Mouse (Mus musculus) liver, embryonic 14.5 days (tissue): ENCODE data around the gene Rbms3. TPM values are rescaled to one million over a fixed set of nuclear protein-coding genes. Genes with fewer than 3 reads are reported as not detected.

Source experiments
- ATAC-seq: fragments of 200-750 bp; cut with Nextera tagmentation; 2 replicates; pipeline ENCODE4 v1.8.0; 2017; ENCODE audit warnings: moderate number of reproducible peaks, mild to moderate bottlenecking, moderate library complexity; ENCODE audit not compliant: insufficient read depth
- DNase-seq, 3 experiments: peaks; one replicate each; pipeline ENCODE4 v3.0.0-alpha.2; 2012 to 2013; ENCODE audit warnings: low read depth in 3 of 3, low spot score in 3 of 3
- H3K27ac ChIP-seq: fragments of 300-500 bp; sonication (generic); 2 replicates; pipeline ENCODE4 v1.5.1; 2014; ENCODE audit warnings: moderate library complexity, mild to moderate bottlenecking, control low read depth, inconsistent platforms
- H3K27me3 ChIP-seq: fragments of 300-500 bp; sonication (generic); 2 replicates; pipeline ENCODE4 v1.6.1; 2014; ENCODE audit warnings: mild to moderate bottlenecking, low read length, moderate library complexity; ENCODE audit not compliant: control insufficient read depth, insufficient read depth
- H3K36me3 ChIP-seq: fragments of 300-500 bp; sonication (generic); replicated peaks from 2 replicates; pipeline ENCODE4 v1.6.1; 2014; ENCODE audit warnings: low read depth; ENCODE audit not compliant: control insufficient read depth, insufficient read depth
- H3K4me1 ChIP-seq, 2 experiments: fragments of 200-500 bp in 1 of 2; fragments of 300-500 bp in 1 of 2; sonication (generic) in 1 of 2; replicated peaks; 2 replicates each; pipeline ENCODE4 v1.6.1; 2012 to 2014; ENCODE audit warnings: antibody characterized with exemption in 1 of 2, inconsistent platforms in 1 of 2, low read length in 1 of 2; ENCODE audit not compliant: control insufficient read depth in 2 of 2, insufficient read depth in 2 of 2
- H3K4me2 ChIP-seq: fragments of 300-500 bp; sonication (generic); 2 replicates; pipeline ENCODE4 v1.6.1; 2014; ENCODE audit warnings: low read depth, mild to moderate bottlenecking, control low read depth, moderate library complexity
- H3K4me3 ChIP-seq, 2 experiments: fragments of 200-500 bp in 1 of 2; fragments of 300-500 bp in 1 of 2; sonication (generic) in 1 of 2; 2 replicates each; pipeline ENCODE4 v1.5.1; 2012 to 2014; ENCODE audit warnings: low read depth in 2 of 2, low read length in 2 of 2, mild to moderate bottlenecking in 2 of 2, control low read depth in 1 of 2, inconsistent platforms in 1 of 2, moderate library complexity in 1 of 2; ENCODE audit not compliant: insufficient read depth in 1 of 2
- H3K9ac ChIP-seq: fragments of 300-500 bp; sonication (generic); replicated peaks from 2 replicates; pipeline ENCODE4 v1.6.1; 2014; ENCODE audit warnings: mild to moderate bottlenecking, control low read depth, moderate library complexity
- H3K9me3 ChIP-seq: fragments of 300-500 bp; sonication (generic); 2 replicates; pipeline ENCODE4 v1.6.1; 2016; ENCODE audit warnings: low read length, mixed read lengths; ENCODE audit not compliant: control insufficient read depth
- CTCF ChIP-seq: IDR thresholded peaks from 2 replicates; pipeline ENCODE4 v1.5.1; 2016; ENCODE audit warnings: antibody characterized with exemption, low read depth, control low read depth
- EP300 ChIP-seq: IDR thresholded peaks from 2 replicates; pipeline ENCODE4 v1.6.1; 2016; ENCODE audit warnings: antibody characterized with exemption, low read depth
- WGBS: fragments of 180-500 bp; shearing (Covaris S2); extraction: QIAGEN DNeasy Blood & Tissue Kit; methylation state at CpG from one replicate; pipeline ENCODE4 v1.1.7; 2014; ENCODE audit not compliant: insufficient replicate concordance; 5-methylcytosine and 5-hydroxymethylcytosine counted together
- polyA plus RNA-seq, 2 experiments: library from polyadenylated mRNA; depleted of rRNA in 1 of 2; stranded (reverse) in 1 of 2; unstranded in 1 of 2; fragments of >200 nt; fragmentation: Nextera tagmentation in 1 of 2; extraction: Ambion mirVana in 1 of 2; gene quantifications; 2 replicates each; pipeline versions ENCODE4 v1.2.1 to v1.2.3; 2012 to 2014

The Rbms3 gene
- polyA plus RNA-seq, 2 experiments: 0.88 to 2.4 TPM

- H3K4me3 ChIP-seq: no peak overlapping the region
- no peak for ATAC-seq
- no peaks in the 10 kb centered on the region for H3K9me3 ChIP-seq
- 70% methylated on average over 6 of the region's 6 CpGs for WGBS
- H3K9ac ChIP-seq: no peak overlapping the region
- no peaks in the 10 kb centered on the region for H3K36me3 ChIP-seq
- no peaks in the 10 kb centered on the region for H3K4me1 ChIP-seq
- TF ChIP-seq EP300 (no peak), CTCF (no peak)
- no peaks in the 10 kb centered on the region for H3K27me3 ChIP-seq
- no peak overlapping the region for H3K4me2 ChIP-seq
- no peak for DNase-seq
- no peak overlapping the region for H3K27ac ChIP-seq
Observed at GRCm38 (mm10) chr9:116977428-116977827, 652.3 kb downstream of the Rbms3 start.

GRCm38 (mm10) chr9:116976575-116977408 is 652.9 kb downstream of the Rbms3 start:
- Histone ChIP-seq H3K4me1 (no peaks in the 10 kb centered on the region), H3K9me3 (no peaks in the 10 kb centered on the region), H3K4me2 (no peak overlapping the region), H3K36me3 (no peaks in the 10 kb centered on the region), H3K27ac (no peak overlapping the region), H3K27me3 (no peaks in the 10 kb centered on the region), H3K9ac (no peak overlapping the region), H3K4me3 (no peak overlapping the region)
- TF ChIP-seq EP300: no peak
- 0 out of 2 replicates have a peak, but pooled peaks have one; percentile 22 for TF ChIP-seq CTCF
- ATAC-seq: no peak
- DNase-seq: no peak
- WGBS: 70% methylated on average over 21 of the region's 21 CpGs

GRCm38 (mm10) chr9:116975269-116975668 is 654.4 kb downstream of the Rbms3 start:
- no peak overlapping the region for H3K27ac ChIP-seq
- no peaks in the 10 kb centered on the region for H3K9me3 ChIP-seq
- no peaks in the 10 kb centered on the region for H3K36me3 ChIP-seq
- ATAC-seq (no peak), DNase-seq (no peak)
- no peak overlapping the region for H3K4me3 ChIP-seq
- no peak overlapping the region for H3K4me2 ChIP-seq
- WGBS: 59% methylated on average over 4 of the region's 4 CpGs
- H3K9ac ChIP-seq: no peak overlapping the region
- H3K4me1 ChIP-seq: no peaks in the 10 kb centered on the region
- no peaks in the 10 kb centered on the region for H3K27me3 ChIP-seq
- TF ChIP-seq CTCF: no peak
- TF ChIP-seq EP300: no peak

- Histone ChIP-seq H3K4me1 (no peaks in the 10 kb centered on the region), H3K9ac (no peak overlapping the region), H3K27ac (no peak overlapping the region), H3K9me3 (no peaks in the 10 kb centered on the region), H3K36me3 (no peaks in the 10 kb centered on the region), H3K4me2 (no peak overlapping the region), H3K27me3 (no peaks in the 10 kb centered on the region), H3K4me3 (no peak overlapping the region)
- no peak for DNase-seq
- TF ChIP-seq EP300: no peak
- TF ChIP-seq CTCF: peak; percentile 33
- 63% methylated on average over 3 of the region's 3 CpGs for WGBS
- ATAC-seq: no peak
Observed at GRCm38 (mm10) chr9:116974134-116974533, 655.6 kb downstream of the Rbms3 start.

- no peaks in the 10 kb centered on the region for H3K4me1 ChIP-seq
- no peak overlapping the region for H3K4me3 ChIP-seq
- no peak overlapping the region for H3K27ac ChIP-seq
- no peaks in the 10 kb centered on the region for H3K36me3 ChIP-seq
- no peak for ATAC-seq
- WGBS: 29% methylated on average over 2 of the region's 2 CpGs
- H3K9ac ChIP-seq: no peak overlapping the region
- no peak for DNase-seq
- no peaks in the 10 kb centered on the region for H3K9me3 ChIP-seq
- TF ChIP-seq CTCF: no peak
- TF ChIP-seq EP300: no peak
- H3K27me3 ChIP-seq: no peaks in the 10 kb centered on the region
- no peak overlapping the region for H3K4me2 ChIP-seq
Observed at GRCm38 (mm10) chr9:116973594-116973993, 656.1 kb downstream of the Rbms3 start.
